Comparison of ENCODE assay signal across 24 mouse cellular contexts in the genomic region with DNA sequence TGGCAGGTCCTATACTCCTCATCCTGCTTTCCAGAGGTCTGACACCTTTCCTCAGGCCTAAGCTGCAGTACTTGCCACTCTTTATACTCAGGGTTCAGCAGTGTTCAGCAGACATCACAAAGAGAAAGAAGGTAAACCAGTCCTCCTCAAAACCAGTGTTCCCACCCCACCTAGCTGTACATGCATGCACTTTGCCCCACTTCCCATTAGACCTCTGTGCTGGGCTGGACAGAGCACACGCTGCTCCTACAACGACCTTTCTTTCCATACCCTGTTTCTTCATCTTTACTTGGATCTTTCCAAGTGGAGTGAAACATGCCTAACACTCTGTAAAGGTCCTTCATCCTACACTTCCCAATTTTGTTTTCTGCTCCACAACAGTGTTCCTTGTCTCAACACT.
DNase-seq lines count a peak whose midpoint lies in the region; ATAC-seq and TF ChIP-seq lines count a peak whose summit lies in the region.
"Had no signal": no experiment of that assay in that cellular context is flagged by ENCODE, and none has a peak within 500 bp of the region (broad histone marks: within the 10 kb centered on the region; RNA-seq: fewer than 3 reads in every experiment).

No protein-coding gene starts in this region.

- 0 out of 2 replicates have a peak overlapping the region, but pooled peaks have one; percentile 23 for H3K27ac ChIP-seq in heart, embryonic 10.5 days
- no peak overlapping the region; the same call in 1 of the 2 replicates for H3K27ac ChIP-seq in heart, adult 2 months
- H3K27ac ChIP-seq in brown adipose tissue, adult 24 weeks (replicated peaks; ENCODE audit: low read depth, low read length): peak overlapping the region; percentile 95
- H3K27ac ChIP-seq in liver, embryonic 11.5 days (ENCODE audit: low read depth, low read length): peak overlapping the region; percentile 8; the same call in 1 of the 2 replicates
- H3K27ac ChIP-seq in liver, postnatal 0 days (ENCODE audit: low read depth): peak overlapping the region; percentile 64
- H3K27ac ChIP-seq: embryonic facial prominence, embryonic 10.5 days; forebrain, embryonic 10.5 days; hindbrain, embryonic 14.5 days; limb, embryonic 13.5 days; lung, embryonic 15.5 days; midbrain, embryonic 15.5 days; neural tube, embryonic 13.5 days had no signal

- intact Hi-C loops in heart, adult 2 months (cut with DNase I): no loop called here

- H3K79me2 ChIP-seq in heart, adult 2 months (replicated peaks; ENCODE audit: control insufficient read depth, insufficient read depth, low read length): peaks cover 14% of the 10 kb centered on the region

- H3K4me2 ChIP-seq in liver, embryonic 11.5 days: no peak overlapping the region
- H3K4me2 ChIP-seq in liver, postnatal 0 days (ENCODE audit: low read depth, low read length): peak overlapping the region; percentile 36
- H3K4me2 ChIP-seq: heart, embryonic 13.5 days; hindbrain, embryonic 14.5 days; limb, embryonic 13.5 days; lung, embryonic 15.5 days; midbrain, embryonic 15.5 days; neural tube, embryonic 13.5 days had no signal

- H3K9ac ChIP-seq in heart, adult 2 months (ENCODE audit: low read depth, low read length): no peak overlapping the region
- no peak overlapping the region for H3K9ac ChIP-seq in liver, embryonic 11.5 days (ENCODE audit: low read depth, low read length)
- no peak overlapping the region for H3K9ac ChIP-seq in liver, postnatal 0 days (replicated peaks)
- H3K9ac ChIP-seq: hindbrain, embryonic 14.5 days; limb, embryonic 13.5 days; lung, embryonic 15.5 days; midbrain, embryonic 15.5 days; neural tube, embryonic 13.5 days had no signal

- no peak for TF ChIP-seq EP300 in heart, adult 2 months (IDR thresholded peaks at IDR 0.05; ENCODE audit: insufficient read depth, low read depth, low read length)
- TF ChIP-seq EP300 in liver, postnatal 0 days (IDR thresholded peaks at IDR 0.05; ENCODE audit: low read depth): no peak

- no peak for TF ChIP-seq POLR2A in heart, adult 2 months (IDR thresholded peaks at IDR 0.05; ENCODE audit: insufficient read depth, low read depth, low read length)

- H3K4me1 ChIP-seq in heart, embryonic 10.5 days: peaks cover 35% of the 10 kb centered on the region
- H3K4me1 ChIP-seq in heart, adult 2 months (ENCODE audit: control insufficient read depth, insufficient read depth, low read length): peaks cover 28% of the 10 kb centered on the region
- peaks cover 22% of the 10 kb centered on the region for H3K4me1 ChIP-seq in brown adipose tissue, adult 24 weeks (ENCODE audit: control insufficient read depth, insufficient read depth, insufficient read length, low read length)
- H3K4me1 ChIP-seq in liver, embryonic 11.5 days (replicated peaks; ENCODE audit: control insufficient read depth, insufficient read depth, low read length): 0 out of 2 replicates have a peak, but pooled peaks cover 2% of the 10 kb centered on the region
- peaks cover 6% of the 10 kb centered on the region for H3K4me1 ChIP-seq in liver, postnatal 0 days (ENCODE audit: insufficient read depth)
- H3K4me1 ChIP-seq: megakaryocyte, embryonic 14.5 days had no signal

- H3K27me3 ChIP-seq in heart, embryonic 10.5 days (ENCODE audit: insufficient read depth, poor library complexity, severe bottlenecking): no peaks in the 10 kb centered on the region
- no peaks in the 10 kb centered on the region for H3K27me3 ChIP-seq in heart, adult 2 months (ENCODE audit: control insufficient read depth, insufficient read depth, low read length)
- no peaks in the 10 kb centered on the region for H3K27me3 ChIP-seq in liver, embryonic 11.5 days (replicated peaks; ENCODE audit: control insufficient read depth, insufficient read depth, low read length)
- no peaks in the 10 kb centered on the region for H3K27me3 ChIP-seq in liver, postnatal 0 days (ENCODE audit: insufficient read depth, low read length)
- H3K27me3 ChIP-seq: heart, embryonic 13.5 days; limb, embryonic 13.5 days; lung, embryonic 15.5 days; midbrain, embryonic 15.5 days; neural tube, embryonic 13.5 days had no signal

- no peak for TF ChIP-seq CTCF in heart, adult 2 months (IDR thresholded peaks at IDR 0.05)
- TF ChIP-seq CTCF in liver, postnatal 0 days (IDR thresholded peaks at IDR 0.05; ENCODE audit: low read depth): no peak

- no peak overlapping the region for H3K4me3 ChIP-seq in heart, embryonic 10.5 days
- no peak overlapping the region for H3K4me3 ChIP-seq in heart, adult 2 months
- no peak overlapping the region for H3K4me3 ChIP-seq in brown adipose tissue, adult 24 weeks (ENCODE audit: insufficient read depth, low read depth, low read length)
- no peak overlapping the region for H3K4me3 ChIP-seq in liver, embryonic 11.5 days (ENCODE audit: low read depth, low read length)
- no peak overlapping the region for H3K4me3 ChIP-seq in liver, postnatal 0 days (ENCODE audit: low read depth, low read length)
- H3K4me3 ChIP-seq: embryonic facial prominence, embryonic 10.5 days; forebrain, embryonic 10.5 days; heart, embryonic 13.5 days; limb, embryonic 13.5 days; lung, embryonic 15.5 days; megakaryocyte, embryonic 14.5 days; midbrain, embryonic 15.5 days; myocyte; neural tube, embryonic 13.5 days had no signal

- 0 out of 2 replicates have a peak, but pooled peaks cover 6% of the 10 kb centered on the region for H3K36me3 ChIP-seq in heart, embryonic 10.5 days
- H3K36me3 ChIP-seq in heart, adult 2 months (ENCODE audit: control insufficient read depth, insufficient read depth, low read length): peaks cover 24% of the 10 kb centered on the region
- no peaks in the 10 kb centered on the region for H3K36me3 ChIP-seq in liver, embryonic 11.5 days (ENCODE audit: control insufficient read depth, insufficient read depth, low read length)
- H3K36me3 ChIP-seq in liver, postnatal 0 days (replicated peaks; ENCODE audit: insufficient read depth, low read length): no peaks in the 10 kb centered on the region
- H3K36me3 ChIP-seq: forebrain, embryonic 10.5 days; lung, embryonic 15.5 days; midbrain, embryonic 15.5 days; neural tube, embryonic 13.5 days had no signal

- no peaks in the 10 kb centered on the region for H3K9me3 ChIP-seq in heart, embryonic 10.5 days
- no peaks in the 10 kb centered on the region for H3K9me3 ChIP-seq in liver, embryonic 11.5 days (ENCODE audit: control insufficient read depth, low read length)
- no peaks in the 10 kb centered on the region for H3K9me3 ChIP-seq in liver, postnatal 0 days (ENCODE audit: low read length)
- H3K9me3 ChIP-seq: embryonic facial prominence, embryonic 10.5 days; forebrain, embryonic 10.5 days; heart, embryonic 13.5 days; limb, embryonic 13.5 days; lung, embryonic 15.5 days; megakaryocyte, embryonic 14.5 days; midbrain, embryonic 15.5 days; neural tube, embryonic 13.5 days had no signal

- WGBS in heart, embryonic 10.5 days: 82% methylated on average over 2 of the region's 2 CpGs
- WGBS in heart, adult 2 months: 68% methylated on average over 2 of the region's 2 CpGs
- 76% methylated on average over 2 of the region's 2 CpGs for WGBS in liver, embryonic 11.5 days
- WGBS in liver, postnatal 0 days (ENCODE audit: insufficient replicate concordance): 47% methylated on average over 2 of the region's 2 CpGs

- no peak for DNase-seq in heart, embryonic 10.5 days (ENCODE audit: low spot score)
- DNase-seq in heart, adult 2 months: no peak
- no peak for DNase-seq in liver, embryonic 11.5 days (ENCODE audit: low spot score)
- no peak for DNase-seq in liver, postnatal 0 days
- DNase-seq in cerebellum, postnatal 4 days (ENCODE audit: low spot score in 2 of 2): no peak
- no peak for DNase-seq in adrenal gland, adult 2 months
- DNase-seq: adrenal gland, postnatal 25 days; cerebellum, adult 9-11 months; layer of hippocampus, adult 9-11 months; lung, postnatal 36 days; thymus, postnatal 14 days had no signal

- no peak for ATAC-seq in liver, embryonic 11.5 days (replicated peaks; ENCODE audit: low FRiP score)
- ATAC-seq in liver, postnatal 0 days: peak; percentile 68
- ATAC-seq: CD4-positive, CD25-positive, alpha-beta regulatory T cell, adult 4 months; forebrain, embryonic 16.5 days; midbrain, embryonic 15.5 days had no signal
